Mouse (Mus musculus) liver, embryonic 12.5 days (tissue): ENCODE data around the gene Gpr68. TPM values are rescaled to one million over a fixed set of nuclear protein-coding genes. Genes with fewer than 3 reads are reported as not detected.

Experiments
- ATAC-seq: fragments of 200-750 bp; cut with Nextera tagmentation; 2 replicates; pipeline ENCODE4 v1.8.0; 2017; ENCODE audit warnings: moderate number of reproducible peaks, mild to moderate bottlenecking, moderate library complexity
- H3K27ac ChIP-seq: fragments of 300-500 bp; sonication (generic); 2 replicates; pipeline ENCODE4 v1.5.1; 2016; ENCODE audit warnings: mild to moderate bottlenecking
- H3K27me3 ChIP-seq: fragments of 300-500 bp; sonication (generic); replicated peaks from 2 replicates; pipeline ENCODE4 v1.6.1; 2016; ENCODE audit warnings: mild to moderate bottlenecking, moderate library complexity
- H3K36me3 ChIP-seq: fragments of 300-500 bp; sonication (generic); 2 replicates; pipeline ENCODE4 v1.6.1; 2016; ENCODE audit warnings: mild to moderate bottlenecking, moderate library complexity
- H3K4me1 ChIP-seq: fragments of 300-500 bp; sonication (generic); 2 replicates; pipeline ENCODE4 v1.6.1; 2016
- H3K4me2 ChIP-seq: fragments of 300-500 bp; sonication (generic); 2 replicates; pipeline ENCODE4 v1.6.1; 2016; ENCODE audit warnings: mild to moderate bottlenecking, moderate library complexity
- H3K4me3 ChIP-seq: fragments of 300-500 bp; sonication (generic); 2 replicates; pipeline ENCODE4 v1.5.1; 2016; ENCODE audit warnings: mild to moderate bottlenecking, moderate library complexity
- H3K9ac ChIP-seq: fragments of 300-500 bp; sonication (generic); 2 replicates; pipeline ENCODE4 v1.6.1; 2016; ENCODE audit warnings: mild to moderate bottlenecking, moderate library complexity
- H3K9me3 ChIP-seq: fragments of 300-500 bp; sonication (generic); replicated peaks from 2 replicates; pipeline ENCODE4 v1.6.1; 2016; ENCODE audit warnings: mild to moderate bottlenecking, moderate library complexity
- WGBS: fragments of 180-500 bp; shearing (Covaris S2); methylation state at CpG from one replicate; pipeline ENCODE4 v1.1.7; 2016; ENCODE audit not compliant: insufficient replicate concordance; 5-methylcytosine and 5-hydroxymethylcytosine counted together
- polyA plus RNA-seq: library from polyadenylated mRNA; unstranded; fragments of >200 nt; fragmentation: Nextera tagmentation; extraction: Ambion mirVana; gene quantifications from 2 replicates; pipeline ENCODE4 v1.2.1, GENCODE M21; 2016

Gpr68 gene
- polyA plus RNA-seq, 1 experiment from 2014 or later = 0.04 TPM

GRCm38 (mm10) chr12:100941361-100941760, 33.4 kb upstream of the Gpr68 start:
- H3K9ac ChIP-seq = no peak overlapping the region
- no peak overlapping the region for H3K27ac ChIP-seq
- H3K27me3 ChIP-seq = no peaks in the 10 kb centered on the region
- no peaks in the 10 kb centered on the region for H3K9me3 ChIP-seq
- H3K4me3 ChIP-seq = no peak overlapping the region
- WGBS = 70% methylated on average over 3 of the region's 3 CpGs
- no peaks in the 10 kb centered on the region for H3K4me1 ChIP-seq
- peaks cover 97% of the 10 kb centered on the region for H3K36me3 ChIP-seq
- no peak overlapping the region for H3K4me2 ChIP-seq
- ATAC-seq = no peak

- Histone ChIP-seq H3K36me3 (peaks cover 97% of the 10 kb centered on the region), H3K9me3 (no peaks in the 10 kb centered on the region), H3K4me3 (no peak overlapping the region), H3K27me3 (no peaks in the 10 kb centered on the region), H3K9ac (no peak overlapping the region), H3K27ac (no peak overlapping the region), H3K4me2 (no peak overlapping the region), H3K4me1 (no peaks in the 10 kb centered on the region)
- no peak for ATAC-seq
- 77% methylated on average over 21 of the region's 21 CpGs for WGBS
Observed at GRCm38 (mm10) chr12:100937441-100938360, 29.7 kb upstream of the Gpr68 start.

GRCm38 (mm10) chr12:100936737-100937136, 28.7 kb upstream of the Gpr68 start:
- 86% methylated on average over 4 of the region's 4 CpGs for WGBS
- Histone ChIP-seq H3K36me3 (peaks cover 99% of the 10 kb centered on the region), H3K9me3 (no peaks in the 10 kb centered on the region), H3K9ac (no peak overlapping the region), H3K4me3 (no peak overlapping the region), H3K27me3 (no peaks in the 10 kb centered on the region), H3K27ac (no peak overlapping the region), H3K4me1 (no peaks in the 10 kb centered on the region), H3K4me2 (no peak overlapping the region)
- ATAC-seq = no peak

GRCm38 (mm10) chr12:100936116-100936515, 28.1 kb upstream of the Gpr68 start:
- 14% methylated on average over 2 of the region's 2 CpGs for WGBS
- H3K27me3 ChIP-seq = no peaks in the 10 kb centered on the region

GRCm38 (mm10) chr12:100934796-100935195, 26.8 kb upstream of the Gpr68 start:
- H3K36me3 ChIP-seq = peaks cover 99% of the 10 kb centered on the region

More at GRCm38 (mm10) chr12:100936116-100936515, 28.1 kb upstream of the Gpr68 start:
- no peak overlapping the region for H3K9ac ChIP-seq
- no peaks in the 10 kb centered on the region for H3K9me3 ChIP-seq
- no peak overlapping the region for H3K4me3 ChIP-seq
- ATAC-seq = peak; percentile 50
- no peak overlapping the region for H3K4me2 ChIP-seq
- no peak overlapping the region for H3K27ac ChIP-seq
- no peaks in the 10 kb centered on the region for H3K4me1 ChIP-seq
- peaks cover 99% of the 10 kb centered on the region for H3K36me3 ChIP-seq

GRCm38 (mm10) chr12:100931653-100932052, 23.7 kb upstream of the Gpr68 start:
- WGBS = 89% methylated on average over 14 of the region's 14 CpGs
- H3K4me1 ChIP-seq = no peaks in the 10 kb centered on the region
- no peaks in the 10 kb centered on the region for H3K9me3 ChIP-seq
- H3K36me3 ChIP-seq = peaks cover 100% of the 10 kb centered on the region
- no peaks in the 10 kb centered on the region for H3K27me3 ChIP-seq
- no peak overlapping the region for H3K4me3 ChIP-seq
- H3K9ac ChIP-seq = no peak overlapping the region
- H3K27ac ChIP-seq = no peak overlapping the region
- ATAC-seq = no peak
- no peak overlapping the region for H3K4me2 ChIP-seq

More at GRCm38 (mm10) chr12:100934796-100935195, 26.8 kb upstream of the Gpr68 start:
- Histone ChIP-seq H3K9me3 (no peaks in the 10 kb centered on the region), H3K4me1 (no peaks in the 10 kb centered on the region), H3K27me3 (no peaks in the 10 kb centered on the region), H3K4me2 (no peak overlapping the region), H3K9ac (no peak overlapping the region), H3K27ac (no peak overlapping the region), H3K4me3 (no peak overlapping the region)
- 76% methylated on average over 5 of the region's 5 CpGs for WGBS
- no peak for ATAC-seq

GRCm38 (mm10) chr12:100928286-100928685, 20.3 kb upstream of the Gpr68 start:
- no peak overlapping the region for H3K4me3 ChIP-seq
- no peak for ATAC-seq

GRCm38 (mm10) chr12:100925644-100926619, 17.9 kb upstream of the Gpr68 start:
- ATAC-seq = no peak
- no peaks in the 10 kb centered on the region for H3K4me1 ChIP-seq
- H3K36me3 ChIP-seq = peaks cover 96% of the 10 kb centered on the region
- H3K27me3 ChIP-seq = no peaks in the 10 kb centered on the region
- H3K9me3 ChIP-seq = no peaks in the 10 kb centered on the region
- H3K4me3 ChIP-seq = no peak overlapping the region
- WGBS = 72% methylated on average over 14 of the region's 14 CpGs
- no peak overlapping the region for H3K27ac ChIP-seq
- H3K4me2 ChIP-seq = no peak overlapping the region
- no peak overlapping the region for H3K9ac ChIP-seq

More at GRCm38 (mm10) chr12:100928286-100928685, 20.3 kb upstream of the Gpr68 start:
- Histone ChIP-seq H3K9ac (no peak overlapping the region), H3K4me1 (no peaks in the 10 kb centered on the region), H3K36me3 (peaks cover 96% of the 10 kb centered on the region), H3K9me3 (no peaks in the 10 kb centered on the region), H3K4me2 (no peak overlapping the region), H3K27ac (no peak overlapping the region), H3K27me3 (no peaks in the 10 kb centered on the region)
- 88% methylated on average over 9 of the region's 9 CpGs for WGBS

- Histone ChIP-seq H3K9me3 (no peaks in the 10 kb centered on the region), H3K27me3 (no peaks in the 10 kb centered on the region), H3K4me2 (no peak overlapping the region), H3K9ac (no peak overlapping the region), H3K36me3 (peaks cover 95% of the 10 kb centered on the region), H3K4me1 (no peaks in the 10 kb centered on the region), H3K4me3 (no peak overlapping the region), H3K27ac (no peak overlapping the region)
- no peak for ATAC-seq
- WGBS = 73% methylated on average over 15 of the region's 15 CpGs
Observed at GRCm38 (mm10) chr12:100924646-100925339, 16.8 kb upstream of the Gpr68 start.

- Histone ChIP-seq H3K9ac (no peak overlapping the region), H3K4me3 (no peak overlapping the region), H3K9me3 (no peaks in the 10 kb centered on the region), H3K27ac (no peak overlapping the region), H3K36me3 (peaks cover 47% of the 10 kb centered on the region), H3K4me1 (no peaks in the 10 kb centered on the region), H3K4me2 (no peak overlapping the region), H3K27me3 (peaks cover 45% of the 10 kb centered on the region)
- peak; percentile 42 for ATAC-seq
- whole genome bisulfite sequencing = 85% methylated on average over 12 of the region's 12 CpGs
Observed at GRCm38 (mm10) chr12:100910731-100911130, 2.7 kb upstream of the Gpr68 start.

- ATAC-seq = no peak
- no peak overlapping the region for H3K4me3 ChIP-seq
- peaks cover 53% of the 10 kb centered on the region for H3K27me3 ChIP-seq
- peaks cover 37% of the 10 kb centered on the region for H3K36me3 ChIP-seq
- 63% methylated on average over 6 of the region's 6 CpGs for WGBS
- no peak overlapping the region for H3K9ac ChIP-seq
- no peak overlapping the region for H3K27ac ChIP-seq
- H3K4me2 ChIP-seq = no peak overlapping the region
- H3K9me3 ChIP-seq = no peaks in the 10 kb centered on the region
- no peaks in the 10 kb centered on the region for H3K4me1 ChIP-seq
Observed at GRCm38 (mm10) chr12:100909765-100910164, 1.8 kb upstream of the Gpr68 start.
